ENCODE assay signal across 13 mouse cellular contexts in genomic region chr12:106477040-106477665, GRCm38 (mm10).
A peak's percentile ranks its signal among the peaks of the same experiment; 100 is the strongest.
DNase-seq lines count a peak whose midpoint lies in the region; ATAC-seq and TF ChIP-seq lines count a peak whose summit lies in the region.
"Had no signal": no experiment of that assay in that cellular context is flagged by ENCODE, and none has a peak within 500 bp of the region (broad histone marks: within the 10 kb centered on the region; RNA-seq: fewer than 3 reads in every experiment).

No protein-coding gene starts in this region.

- peaks cover 4% of the 10 kb centered on the region for H3K27me3 ChIP-seq in midbrain, embryonic 15.5 days (replicated peaks)
- H3K27me3 ChIP-seq: CH12.LX had no signal

- no peak overlapping the region for H3K4me3 ChIP-seq in left cerebral cortex, adult 2 months
- no peak overlapping the region for H3K4me3 ChIP-seq in midbrain, embryonic 15.5 days

- H3K9me3 ChIP-seq in midbrain, embryonic 15.5 days: no peaks in the 10 kb centered on the region

- no peaks in the 10 kb centered on the region for H3K36me3 ChIP-seq in midbrain, embryonic 15.5 days (replicated peaks)

- no peak overlapping the region for H3K4me2 ChIP-seq in midbrain, embryonic 15.5 days

- no peak for DNase-seq in left cerebral cortex, adult 2 months (ENCODE audit: extremely low spot score in 1 of 2, low spot score in 2 of 2)
- DNase-seq in left cerebral cortex, postnatal 10 days (ENCODE audit: extremely low spot score in 1 of 2, low spot score in 2 of 2): no peak
- DNase-seq in brain, adult 2 months (ENCODE audit: low read depth, low spot score): peak; percentile 59
- DNase-seq in fat pad, adult 2 months (ENCODE audit: extremely low read depth, low read depth, low spot score): peak; percentile 18
- DNase-seq in spleen, adult 12 weeks (ENCODE audit: low spot score): no peak
- DNase-seq in heart, postnatal 25 days (ENCODE audit: low spot score): no peak
- DNase-seq: cerebellum, postnatal 14 days; heart, adult 11 months; heart, postnatal 4 days; kidney, postnatal 14 days had no signal

- no peak overlapping the region for H3K9ac ChIP-seq in midbrain, embryonic 15.5 days

- no peak overlapping the region for H3K27ac ChIP-seq in left cerebral cortex, adult 2 months
- H3K27ac ChIP-seq in midbrain, embryonic 15.5 days: 0 out of 2 replicates have a peak overlapping the region, but pooled peaks have one; percentile 2

- 13% methylated on average over 8 of the region's 8 CpGs for WGBS in midbrain, embryonic 15.5 days

- peaks cover 55% of the 10 kb centered on the region for H3K4me1 ChIP-seq in midbrain, embryonic 15.5 days

- ATAC-seq in midbrain, embryonic 15.5 days (replicated peaks): no peak
- ATAC-seq in cerebellum, adult (ENCODE audit: insufficient number of reproducible peaks, low FRiP score, low TSS enrichment): no peak

- intact Hi-C loops in left cerebral cortex, adult 2 months (cut with DNase I): loop anchor here (5.0 to 10.0 kb wide), 2 partner anchors 172 to 1525 kb away; partner anchors contain the start of gene Bcl11b
- intact Hi-C loops in left cerebral cortex, postnatal 10 days (cut with DNase I): loop anchor here (5.0 to 10.0 kb wide), 2 partner anchors 100 to 172 kb away; no protein-coding TSS in a partner anchor
- intact Hi-C loops in heart, postnatal 25 days (cut with DNase I): no loop called here

- peak; percentile 22 for TF ChIP-seq CTCF in left cerebral cortex, adult 2 months (IDR thresholded peaks at IDR 0.05)

Comparison
In these comparisons a context has a peak if more than half of its experiments do, and no peak if none do; other contexts are left out.
1. DNase-seq: peak in brain, adult 2 months (single experiment) and fat pad, adult 2 months (single experiment); none in left cerebral cortex, adult 2 months (0 of 2), left cerebral cortex, postnatal 10 days (0 of 2), spleen, adult 12 weeks (single experiment) and heart, postnatal 25 days (single experiment).